Mouse (Mus musculus) embryonic facial prominence, embryonic 14.5 days (tissue): ENCODE measurements at regions not wholly inside any gene's neighbourhood (a gene's known extent, or its start where the extent isn't known, plus 50 kb on each side); places are given as distances from the start of the nearest gene placed in this dataset.

Experiments used
- ATAC-seq: fragments of 200-750 bp; cut with Nextera tagmentation; 2 replicates; pipeline ENCODE4 v1.8.0; 2017; ENCODE audit warnings: low read depth, moderate number of reproducible peaks, moderate TSS enrichment
- DNase-seq: peaks from one replicate; pipeline ENCODE4 v3.0.0-alpha.2; 2015; ENCODE audit warnings: low spot score
- H3K27ac ChIP-seq: fragments of 300-500 bp; sonication (generic); replicated peaks from 2 replicates; pipeline ENCODE4 v1.5.1; 2014; ENCODE audit warnings: low read depth, mild to moderate bottlenecking, low read length, moderate library complexity
- H3K27me3 ChIP-seq: fragments of 300-500 bp; sonication (generic); replicated peaks from 2 replicates; pipeline ENCODE4 v1.6.1; 2014; ENCODE audit warnings: low read length; ENCODE audit not compliant: control insufficient read depth, insufficient read depth
- H3K36me3 ChIP-seq: fragments of 300-500 bp; sonication (generic); 2 replicates; pipeline ENCODE4 v1.6.1; 2014; ENCODE audit warnings: low read length, mixed read lengths; ENCODE audit not compliant: control insufficient read depth, insufficient read depth
- H3K4me1 ChIP-seq: fragments of 300-500 bp; sonication (generic); 2 replicates; pipeline ENCODE4 v1.6.1; 2014; ENCODE audit warnings: antibody characterized with exemption, low read length; ENCODE audit not compliant: control insufficient read depth, insufficient read depth
- H3K4me2 ChIP-seq: fragments of 300-500 bp; sonication (generic); 2 replicates; pipeline ENCODE4 v1.6.1; 2014; ENCODE audit warnings: low read depth, mild to moderate bottlenecking, low read length, moderate library complexity, mixed read lengths
- H3K4me3 ChIP-seq: fragments of 300-500 bp; sonication (generic); 2 replicates; pipeline ENCODE4 v1.5.1; 2014; ENCODE audit warnings: low read depth, mild to moderate bottlenecking, low read length
- H3K9ac ChIP-seq: fragments of 300-500 bp; sonication (generic); 2 replicates; pipeline ENCODE4 v1.6.1; 2014; ENCODE audit warnings: low read depth, mild to moderate bottlenecking, low read length, moderate library complexity, mixed read lengths
- H3K9me3 ChIP-seq: fragments of 300-500 bp; sonication (generic); 2 replicates; pipeline ENCODE4 v1.6.1; 2016; ENCODE audit warnings: low read length; ENCODE audit not compliant: control insufficient read depth
- WGBS: fragments of 180-500 bp; shearing (Covaris S2); extraction: QIAGEN DNeasy Blood & Tissue Kit; methylation state at CpG from one replicate; pipeline ENCODE4 v1.1.7; 2014; 5-methylcytosine and 5-hydroxymethylcytosine counted together

DNA sequence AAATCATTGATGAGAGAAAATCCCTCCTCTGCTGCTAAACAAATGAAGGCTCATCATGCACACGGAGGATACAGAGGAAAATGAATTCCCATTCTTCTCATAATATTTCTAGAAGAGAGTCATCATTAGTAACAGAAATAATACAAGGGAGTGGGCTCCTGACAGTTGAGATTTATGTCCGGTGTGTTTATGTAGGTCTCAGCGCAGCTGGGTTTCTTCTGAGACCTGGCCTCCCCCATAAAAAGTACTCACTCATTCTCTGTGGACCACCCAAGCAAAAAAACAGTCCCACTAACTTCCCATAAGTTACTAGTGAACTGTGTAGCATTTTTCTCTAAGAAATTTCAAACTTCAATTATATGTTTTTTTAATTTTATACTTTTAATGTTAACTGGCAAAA lies 792.7 kb upstream of the Map3k7 start:
- Histone ChIP-seq H3K27me3 (no peaks in the 10 kb centered on the region), H3K36me3 (no peaks in the 10 kb centered on the region), H3K4me3 (no peak overlapping the region), H3K4me1 (no peaks in the 10 kb centered on the region), H3K9me3 (no peaks in the 10 kb centered on the region), H3K9ac (no peak overlapping the region), H3K27ac (no peak overlapping the region), H3K4me2 (no peak overlapping the region)
- 77% methylated on average over 3 of the region's 3 CpGs for WGBS
- no peak for ATAC-seq
- DNase-seq, result no peak

DNA sequence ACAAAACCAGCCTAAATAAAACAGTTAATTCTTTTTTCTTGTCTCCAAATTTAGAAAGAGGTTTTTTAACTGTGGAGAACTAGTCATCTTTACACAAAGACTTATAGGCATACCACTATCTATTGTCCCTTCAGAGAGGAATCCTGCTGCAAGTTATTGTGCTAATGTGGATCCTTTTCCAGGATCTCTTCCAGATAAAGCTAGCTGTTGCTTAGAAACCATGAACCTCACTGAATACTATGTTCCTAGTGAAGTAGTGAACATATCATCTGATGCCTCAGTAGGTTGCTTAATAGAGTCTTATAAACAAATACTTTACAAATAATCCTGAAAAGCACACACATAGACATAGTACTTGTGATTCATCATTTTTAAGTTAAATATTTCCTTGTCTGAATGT lies 766.0 kb upstream of the Map3k7 start:
- Histone ChIP-seq H3K36me3 (no peaks in the 10 kb centered on the region), H3K4me1 (no peaks in the 10 kb centered on the region), H3K27me3 (no peaks in the 10 kb centered on the region), H3K4me2 (no peak overlapping the region), H3K9me3 (no peaks in the 10 kb centered on the region), H3K27ac (no peak overlapping the region), H3K4me3 (no peak overlapping the region), H3K9ac (no peak overlapping the region)
- DNase-seq (no peak), ATAC-seq (no peak)

DNA sequence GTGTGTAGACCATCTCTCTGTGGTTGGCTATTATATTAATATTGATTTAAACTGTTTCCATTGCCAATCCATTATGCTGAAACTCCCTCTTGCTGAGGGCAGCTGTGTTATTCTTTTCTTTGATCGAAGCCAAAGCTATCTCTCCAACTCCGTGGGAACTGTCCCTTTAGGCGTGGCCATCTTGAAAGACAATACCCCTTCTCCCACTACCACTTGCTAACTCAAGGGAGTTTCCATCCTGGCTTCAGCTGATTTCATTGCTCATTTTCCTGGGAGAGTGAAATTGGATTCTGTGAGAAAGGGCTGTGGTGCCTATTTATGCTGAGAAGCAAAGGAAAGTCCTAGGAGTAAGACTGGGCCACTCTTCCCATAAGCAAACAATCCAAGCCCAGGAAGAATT lies 760.6 kb upstream of the Map3k7 start:
- no peaks in the 10 kb centered on the region for H3K36me3 ChIP-seq
- 56% methylated on average over 3 of the region's 3 CpGs for WGBS
- H3K4me1 ChIP-seq, result no peaks in the 10 kb centered on the region
- DNase-seq (peak; percentile 20), ATAC-seq (no peak)
- no peak overlapping the region for H3K4me3 ChIP-seq
- H3K9ac ChIP-seq, result no peak overlapping the region
- H3K4me2 ChIP-seq, result no peak overlapping the region
- H3K9me3 ChIP-seq, result no peaks in the 10 kb centered on the region
- no peak overlapping the region for H3K27ac ChIP-seq
- H3K27me3 ChIP-seq, result no peaks in the 10 kb centered on the region

DNA sequence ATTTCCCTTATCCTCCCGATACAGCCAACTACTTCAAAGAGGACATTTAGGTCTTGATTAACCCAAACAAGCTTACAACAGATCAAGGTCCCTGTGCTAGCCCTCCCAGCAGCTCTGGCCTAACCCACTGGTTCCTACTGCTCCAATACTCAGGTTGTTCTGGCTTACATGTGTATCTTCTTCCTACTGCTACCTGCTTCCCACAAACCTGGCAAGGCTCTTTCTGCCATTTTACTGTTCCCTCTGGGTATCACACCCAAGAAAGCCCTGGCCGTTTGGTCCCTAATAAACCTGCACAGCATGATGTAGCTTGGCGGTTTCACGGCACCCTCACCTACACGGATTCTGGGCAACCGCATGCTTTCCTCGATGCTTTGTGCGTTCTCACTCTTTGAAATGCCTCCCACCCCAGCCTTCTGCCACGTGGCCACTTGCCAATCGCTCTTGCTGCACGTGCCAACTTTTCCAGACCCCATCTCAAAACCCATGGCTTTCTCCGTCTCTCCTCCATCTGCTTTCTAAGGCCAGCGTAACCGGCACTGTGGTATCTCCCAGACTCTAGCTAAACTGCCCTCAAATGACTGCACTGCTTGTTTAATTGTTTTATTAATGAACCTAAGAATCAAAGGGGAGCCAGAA lies 758.4 kb upstream of the Map3k7 start:
- H3K4me3 ChIP-seq, result no peak overlapping the region
- ATAC-seq (no peak), DNase-seq (peak; percentile 7)
- no peaks in the 10 kb centered on the region for H3K4me1 ChIP-seq
- no peaks in the 10 kb centered on the region for H3K9me3 ChIP-seq
- 76% methylated on average over 14 of the region's 14 CpGs for WGBS
- no peaks in the 10 kb centered on the region for H3K36me3 ChIP-seq
- no peak overlapping the region for H3K27ac ChIP-seq
- no peak overlapping the region for H3K4me2 ChIP-seq
- H3K9ac ChIP-seq, result no peak overlapping the region
- no peaks in the 10 kb centered on the region for H3K27me3 ChIP-seq

DNA sequence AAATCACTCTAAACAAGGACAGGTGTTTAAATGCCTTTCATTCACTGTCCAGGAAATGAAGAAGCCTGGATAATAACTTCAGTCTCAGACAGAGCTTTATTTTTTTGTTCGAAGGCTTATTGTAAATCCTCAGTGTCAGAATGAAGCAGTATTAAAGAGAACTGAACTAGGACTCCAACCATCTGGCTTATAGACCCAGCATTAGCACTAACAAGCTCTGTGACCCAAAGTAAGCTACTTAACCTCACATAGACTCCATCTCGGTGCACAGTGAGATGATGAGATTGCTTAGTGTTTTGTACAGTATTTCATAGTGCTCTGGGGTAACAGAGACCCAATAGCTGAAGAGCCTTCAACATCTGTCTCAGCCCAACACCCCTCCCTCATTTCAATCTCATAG lies 738.2 kb upstream of the Map3k7 start:
- no peaks in the 10 kb centered on the region for H3K27me3 ChIP-seq
- 56% methylated on average over 2 of the region's 2 CpGs for WGBS
- H3K9ac ChIP-seq, result no peak overlapping the region
- H3K4me2 ChIP-seq, result no peak overlapping the region
- no peak overlapping the region for H3K4me3 ChIP-seq
- H3K27ac ChIP-seq, result no peak overlapping the region
- no peak for ATAC-seq
- no peaks in the 10 kb centered on the region for H3K4me1 ChIP-seq
- no peaks in the 10 kb centered on the region for H3K36me3 ChIP-seq
- no peaks in the 10 kb centered on the region for H3K9me3 ChIP-seq
- no peak for DNase-seq

DNA sequence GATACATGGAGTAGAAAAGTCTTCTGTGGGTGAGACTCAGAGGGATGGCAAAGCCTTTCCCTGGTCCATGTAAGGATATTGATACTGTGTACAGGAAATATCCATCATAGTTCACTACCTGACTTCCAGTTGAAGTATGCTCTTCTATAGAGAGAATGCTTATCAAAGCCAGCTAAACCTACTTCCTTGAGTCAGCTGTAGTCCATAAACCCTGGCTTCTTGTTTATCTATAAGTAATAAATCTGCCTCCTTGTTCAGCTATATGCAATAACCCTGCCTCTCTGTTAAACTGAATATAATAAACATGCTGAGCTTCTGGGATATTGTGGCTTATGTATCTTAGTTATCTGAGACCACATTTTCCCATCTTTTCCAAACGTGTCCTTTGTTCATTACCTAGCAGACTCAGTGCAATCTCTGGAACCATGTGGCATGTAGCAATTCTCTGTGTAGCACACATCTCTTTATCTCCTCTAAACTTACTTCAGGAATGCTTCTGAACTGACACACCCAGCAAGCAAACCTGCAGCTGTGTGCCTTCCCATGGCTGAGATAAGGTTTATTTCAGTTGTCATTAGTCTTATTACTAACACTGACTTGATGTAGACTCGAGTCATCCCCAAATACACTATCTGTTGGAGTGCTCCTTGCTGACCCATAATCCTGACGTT lies 694.9 kb upstream of the Map3k7 start:
- ATAC-seq, result no peak

DNA sequence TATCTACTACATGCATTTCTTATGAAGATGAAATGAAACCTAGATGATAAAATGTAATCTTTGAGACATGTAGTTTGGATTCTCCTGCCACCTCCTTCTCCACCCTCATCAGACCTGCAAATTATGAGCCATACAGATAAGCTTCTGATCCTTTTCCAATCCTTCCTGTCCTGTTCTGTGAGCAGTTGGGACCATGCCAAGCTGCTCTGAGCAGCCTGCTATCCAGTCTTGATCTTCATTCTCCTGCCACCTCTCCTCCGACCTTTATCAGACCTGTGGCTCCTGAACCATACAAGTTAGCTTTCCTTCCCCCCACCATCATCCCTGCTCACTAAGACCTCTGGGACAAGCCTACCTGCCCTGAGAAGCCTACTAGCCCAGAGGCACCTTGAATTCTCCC lies 689.8 kb upstream of the Map3k7 start:
- no peak overlapping the region for H3K4me2 ChIP-seq
- no peaks in the 10 kb centered on the region for H3K4me1 ChIP-seq
- no peaks in the 10 kb centered on the region for H3K9me3 ChIP-seq
- H3K4me3 ChIP-seq, result no peak overlapping the region
- no peaks in the 10 kb centered on the region for H3K27me3 ChIP-seq
- H3K9ac ChIP-seq, result no peak overlapping the region
- 72% methylated on average over 1 of the region's 1 CpGs for WGBS
- DNase-seq, result no peak
- H3K36me3 ChIP-seq, result no peaks in the 10 kb centered on the region
- ATAC-seq, result no peak
- no peak overlapping the region for H3K27ac ChIP-seq

More for the DNA sequence above, 694.9 kb upstream of the Map3k7 start:
- no peak overlapping the region for H3K4me3 ChIP-seq
- 81% methylated on average over 3 of the region's 3 CpGs for WGBS
- no peaks in the 10 kb centered on the region for H3K4me1 ChIP-seq
- no peak overlapping the region for H3K27ac ChIP-seq
- no peak for DNase-seq
- H3K27me3 ChIP-seq, result no peaks in the 10 kb centered on the region
- H3K36me3 ChIP-seq, result no peaks in the 10 kb centered on the region
- no peak overlapping the region for H3K9ac ChIP-seq
- H3K9me3 ChIP-seq, result no peaks in the 10 kb centered on the region
- no peak overlapping the region for H3K4me2 ChIP-seq

DNA sequence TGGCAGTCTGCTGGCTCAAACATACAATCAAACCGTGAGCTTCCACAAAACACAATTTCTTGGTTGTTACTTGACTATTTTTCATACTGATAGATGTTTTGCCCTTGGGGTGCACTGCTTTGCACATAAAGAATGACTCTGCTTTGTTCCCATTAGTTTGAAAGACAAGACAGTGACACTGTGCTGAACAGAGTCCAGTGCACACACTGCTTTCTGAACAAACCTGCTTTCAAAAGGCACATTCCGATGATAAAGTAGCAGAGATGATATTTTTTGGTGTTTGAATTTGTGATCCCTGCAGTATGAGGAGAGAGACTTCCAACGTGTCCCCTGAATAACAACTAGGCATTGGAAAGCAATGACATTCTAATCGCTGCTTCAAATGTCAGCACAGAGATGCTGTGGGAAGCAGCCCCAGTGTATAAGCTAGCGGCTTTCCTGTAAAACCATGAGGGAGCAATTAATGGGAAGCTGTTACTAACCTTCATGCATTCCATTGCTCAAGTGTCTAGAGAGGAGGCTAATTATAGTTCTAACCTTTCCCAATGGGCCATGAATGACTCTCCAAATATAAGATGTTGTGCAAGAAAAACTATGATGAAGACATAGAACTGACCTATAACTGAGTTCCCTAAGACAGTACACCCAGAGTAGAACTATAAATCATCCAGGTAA lies 673.5 kb upstream of the Map3k7 start:
- no peaks in the 10 kb centered on the region for H3K36me3 ChIP-seq
- WGBS, result 44% methylated on average over 5 of the region's 5 CpGs
- no peak overlapping the region for H3K27ac ChIP-seq
- no peak overlapping the region for H3K4me3 ChIP-seq
- H3K9ac ChIP-seq, result no peak overlapping the region
- no peak overlapping the region for H3K4me2 ChIP-seq
- peak; percentile 67; the same call in 1 of the 2 replicates for ATAC-seq
- H3K4me1 ChIP-seq, result no peaks in the 10 kb centered on the region
- no peaks in the 10 kb centered on the region for H3K27me3 ChIP-seq
- no peak for DNase-seq
- H3K9me3 ChIP-seq, result no peaks in the 10 kb centered on the region

DNA sequence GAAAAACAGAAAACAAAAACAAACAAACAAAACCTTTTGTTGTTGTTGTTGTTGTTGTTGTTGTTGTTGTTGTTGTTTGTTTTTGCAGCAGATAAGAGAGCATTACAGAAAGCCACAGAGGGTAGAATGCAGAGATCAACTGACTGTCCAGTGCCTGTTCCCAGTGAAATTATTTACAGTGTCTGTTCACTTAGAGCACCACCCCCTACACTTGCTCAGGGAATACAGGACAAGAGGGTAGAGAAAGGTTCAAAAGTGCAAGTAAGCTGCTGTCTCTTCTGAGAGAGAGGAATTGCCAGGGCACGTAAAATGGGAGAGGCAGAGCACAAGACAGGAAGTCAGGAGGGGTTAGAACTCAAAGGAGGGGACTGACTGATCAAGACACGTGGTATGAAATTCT lies 670.1 kb upstream of the Map3k7 start:
- H3K4me3 ChIP-seq, result no peak overlapping the region
- no peaks in the 10 kb centered on the region for H3K27me3 ChIP-seq
- WGBS, result 53% methylated on average over 2 of the region's 2 CpGs
- DNase-seq (no peak), ATAC-seq (no peak)
- H3K4me2 ChIP-seq, result no peak overlapping the region
- H3K36me3 ChIP-seq, result no peaks in the 10 kb centered on the region
- H3K9ac ChIP-seq, result no peak overlapping the region
- H3K9me3 ChIP-seq, result no peaks in the 10 kb centered on the region
- no peak overlapping the region for H3K27ac ChIP-seq
- H3K4me1 ChIP-seq, result no peaks in the 10 kb centered on the region
